Mouse (Mus musculus) kidney, postnatal 14 days (tissue): ENCODE measurements around the gene Soat1.
"Not testable (repeated sequence)": the region's sequence is repeated elsewhere in the genome, so short reads cannot be mapped to it uniquely, and the experiment has no call there.

Source experiments
- DNase-seq: peaks from one replicate; pipeline ENCODE4 v3.0.0; 2022; ENCODE audit warnings: mixed read lengths

The Soat1 gene

GRCm38 (mm10) chr1:156423493-156423892 is 50.6 kb downstream of the Soat1 start:
- DNase-seq, result no peak

DNA sequence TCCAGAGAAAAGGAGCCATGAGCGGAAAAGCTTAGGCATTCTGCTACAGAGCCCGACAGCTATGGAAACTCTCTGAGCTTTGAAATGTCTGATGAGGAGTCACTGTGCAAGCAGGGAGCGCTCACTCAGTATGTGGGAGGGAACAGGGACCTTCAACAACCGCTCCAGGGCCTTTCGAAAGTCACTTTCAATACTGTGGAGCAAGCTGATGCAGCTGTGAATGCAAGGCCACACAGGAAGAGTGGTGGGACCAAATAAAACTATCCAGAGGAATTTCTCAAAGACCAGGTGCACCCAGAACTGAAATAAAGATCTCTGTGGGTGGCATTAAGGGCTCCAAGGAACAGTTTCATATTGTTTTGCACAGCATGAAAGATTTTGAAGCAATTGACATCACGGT is 51.3 kb downstream of the Soat1 start:
- DNase-seq, result no peak

GRCm38 (mm10) chr1:156420671-156421297 is 53.3 kb downstream of the Soat1 start, which contains the start of gene Axdnd1:
Axdnd1 (minus strand) TSS chr1:156421159.
- peak; percentile 93 for DNase-seq

DNA sequence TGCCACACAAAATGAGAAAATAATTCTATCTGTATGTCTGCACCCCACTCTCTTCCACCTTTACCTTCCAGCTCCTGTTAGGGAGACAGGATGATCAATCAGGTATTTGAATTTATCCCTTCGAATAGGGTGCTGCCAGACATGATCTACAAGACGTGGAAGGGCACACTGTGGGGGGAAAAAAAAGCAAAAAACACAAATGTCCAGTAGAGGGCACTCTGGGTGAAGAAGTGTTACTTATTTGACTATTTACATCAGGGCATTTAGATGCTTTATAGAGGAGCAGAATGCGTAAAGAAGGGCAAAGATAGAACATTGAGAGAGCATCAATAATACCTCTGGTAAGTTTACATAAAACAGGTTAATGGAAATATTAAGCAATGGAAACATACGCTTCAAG is 56.0 kb downstream of the Soat1 start:
- DNase-seq, result peak; percentile 51

- no peak for DNase-seq
Measured at GRCm38 (mm10) chr1:156408521-156408920, 65.6 kb downstream of the Soat1 start.

GRCm38 (mm10) chr1:156408004-156408403 is 66.1 kb downstream of the Soat1 start:
- no peak for DNase-seq

- no peak for DNase-seq
Measured at GRCm38 (mm10) chr1:156403251-156403650, 70.9 kb downstream of the Soat1 start.

- peak; percentile 12 for DNase-seq
Measured at GRCm38 (mm10) chr1:156402491-156402890, 71.6 kb downstream of the Soat1 start.

DNA sequence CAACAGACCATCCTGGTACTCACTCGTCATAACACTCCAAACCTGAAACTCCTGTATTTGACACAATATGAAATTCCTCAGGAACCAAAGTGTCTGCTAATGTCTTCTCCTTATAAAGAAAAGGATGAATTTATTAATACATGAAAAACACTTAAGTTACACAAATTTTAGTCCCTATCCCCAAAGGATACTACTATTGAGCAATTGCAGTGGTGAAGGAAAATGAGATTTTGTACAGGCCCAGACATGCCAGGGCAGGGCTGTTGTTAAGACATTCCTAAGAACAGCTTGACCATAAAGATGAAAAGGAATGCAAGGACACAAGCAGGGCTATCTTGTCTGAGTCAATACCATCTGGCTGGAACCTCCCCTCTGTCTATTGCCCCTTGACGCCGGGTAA is 74.0 kb downstream of the Soat1 start:
- not testable (repeated sequence) for DNase-seq

DNA sequence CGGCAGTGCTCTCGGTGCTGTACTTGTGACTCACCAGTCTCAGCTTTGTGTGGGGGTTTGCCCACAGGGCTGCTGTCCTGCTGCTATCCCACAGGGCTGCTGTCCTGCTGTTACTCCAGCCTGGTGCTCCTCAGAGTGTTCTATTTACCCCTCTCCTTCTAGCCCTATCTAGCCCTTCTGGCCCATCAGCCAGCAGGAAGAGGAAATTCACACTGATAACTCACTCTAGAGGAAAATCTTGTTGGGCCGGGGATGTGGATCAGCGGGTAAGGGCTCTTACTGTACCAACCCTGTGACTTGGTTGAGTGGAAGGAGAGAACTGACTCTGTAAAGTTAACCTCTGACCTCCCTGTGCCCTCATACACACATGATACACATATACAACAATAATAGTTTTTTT is 81.0 kb downstream of the Soat1 start:
- DNase-seq, result no peak

DNA sequence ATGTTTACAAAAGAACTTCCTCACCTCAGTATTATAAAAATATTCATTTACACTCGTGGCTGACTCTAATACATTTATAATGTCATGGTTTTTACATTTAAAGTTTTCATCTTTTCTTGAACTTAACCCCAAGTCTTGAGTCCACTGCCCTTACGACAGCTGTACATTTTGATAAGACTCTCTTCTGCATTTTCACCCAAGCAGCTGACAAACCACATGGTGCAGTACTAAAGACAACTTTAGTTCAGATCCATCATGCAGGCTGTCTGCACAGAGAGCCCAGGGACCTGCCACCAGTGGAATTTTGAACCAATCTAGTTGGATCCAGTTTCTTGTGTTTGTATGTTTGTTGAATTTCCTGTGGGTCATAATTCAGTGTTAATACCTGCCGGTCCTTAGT is 87.3 kb downstream of the Soat1 start:
- no peak for DNase-seq

DNA sequence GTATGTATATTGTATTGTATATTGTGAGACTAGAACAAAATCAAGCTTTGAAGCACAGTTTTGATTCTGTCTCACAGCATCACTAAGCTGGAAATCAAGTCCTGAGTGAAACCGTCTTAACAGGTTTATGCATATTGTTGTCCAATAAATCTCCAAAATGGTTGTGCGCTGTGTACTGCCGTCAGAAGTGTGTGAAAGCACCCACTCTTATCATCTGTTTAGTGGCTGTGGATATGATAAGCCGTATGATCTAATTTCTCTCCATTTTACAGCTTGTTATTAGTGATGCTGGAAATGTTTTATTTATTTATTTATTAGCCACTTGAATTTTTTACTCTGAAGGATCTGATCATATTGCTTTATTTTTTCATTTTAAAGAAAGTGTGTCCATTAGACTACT is 87.9 kb downstream of the Soat1 start:
- DNase-seq, result no peak

GRCm38 (mm10) chr1:156381217-156381616 is 92.9 kb downstream of the Soat1 start:
- no peak for DNase-seq
